Mouse (Mus musculus): Measurements from ENCODE around the gene Zfp28. TPM values are rescaled to one million over a fixed set of nuclear protein-coding genes. Genes with fewer than 3 reads are reported as not detected.

The Zfp28 gene
- polyA plus RNA-seq (2015; fragmentation: Nextera tagmentation; extraction: Ambion mirVana), result 3.8 and 5.4 TPM in 2 replicates

GRCm38 (mm10) chr7:6383044-6383455, at the start of gene Zfp28:
Zfp28 (plus strand) TSS chr7:6383295.

DNA sequence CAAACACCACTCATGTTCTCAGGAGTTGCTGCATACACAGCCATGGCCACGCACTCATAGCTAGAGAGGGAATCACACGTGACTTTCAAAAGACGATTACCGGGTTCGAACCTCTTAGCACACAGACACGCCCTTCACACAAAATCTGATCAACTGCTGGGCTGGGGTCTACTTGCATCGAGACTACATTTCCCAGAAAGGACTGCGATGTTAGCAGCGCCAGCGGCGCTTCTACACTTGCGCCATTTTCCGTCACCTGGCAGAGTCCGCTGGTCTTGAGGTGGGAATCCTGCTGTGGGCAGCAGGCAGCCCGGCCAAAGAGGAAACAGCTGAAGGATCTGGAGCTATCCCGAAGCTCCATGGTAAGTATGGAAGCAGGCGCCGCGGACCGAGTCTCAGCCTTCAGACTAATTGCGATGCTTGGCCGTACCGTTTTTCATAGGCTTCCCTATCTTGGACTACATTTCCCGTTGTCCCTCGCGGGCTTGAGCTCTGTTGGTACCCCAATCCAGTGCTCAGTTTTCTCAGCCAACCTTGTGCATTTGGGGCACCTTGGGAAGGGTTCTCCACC, 39.5 kb upstream of the Zfp28 start, which contains the start of gene Gm3854:
Gm3854 (plus strand) TSS at position 259 of the 571 bp plus-strand sequence.

GRCm38 (mm10) chr7:6363047-6363488, 20.0 kb upstream of the Zfp28 start, which contains the start of gene Zfp78:
Zfp78 (plus strand) TSS chr7:6363280.

DNA sequence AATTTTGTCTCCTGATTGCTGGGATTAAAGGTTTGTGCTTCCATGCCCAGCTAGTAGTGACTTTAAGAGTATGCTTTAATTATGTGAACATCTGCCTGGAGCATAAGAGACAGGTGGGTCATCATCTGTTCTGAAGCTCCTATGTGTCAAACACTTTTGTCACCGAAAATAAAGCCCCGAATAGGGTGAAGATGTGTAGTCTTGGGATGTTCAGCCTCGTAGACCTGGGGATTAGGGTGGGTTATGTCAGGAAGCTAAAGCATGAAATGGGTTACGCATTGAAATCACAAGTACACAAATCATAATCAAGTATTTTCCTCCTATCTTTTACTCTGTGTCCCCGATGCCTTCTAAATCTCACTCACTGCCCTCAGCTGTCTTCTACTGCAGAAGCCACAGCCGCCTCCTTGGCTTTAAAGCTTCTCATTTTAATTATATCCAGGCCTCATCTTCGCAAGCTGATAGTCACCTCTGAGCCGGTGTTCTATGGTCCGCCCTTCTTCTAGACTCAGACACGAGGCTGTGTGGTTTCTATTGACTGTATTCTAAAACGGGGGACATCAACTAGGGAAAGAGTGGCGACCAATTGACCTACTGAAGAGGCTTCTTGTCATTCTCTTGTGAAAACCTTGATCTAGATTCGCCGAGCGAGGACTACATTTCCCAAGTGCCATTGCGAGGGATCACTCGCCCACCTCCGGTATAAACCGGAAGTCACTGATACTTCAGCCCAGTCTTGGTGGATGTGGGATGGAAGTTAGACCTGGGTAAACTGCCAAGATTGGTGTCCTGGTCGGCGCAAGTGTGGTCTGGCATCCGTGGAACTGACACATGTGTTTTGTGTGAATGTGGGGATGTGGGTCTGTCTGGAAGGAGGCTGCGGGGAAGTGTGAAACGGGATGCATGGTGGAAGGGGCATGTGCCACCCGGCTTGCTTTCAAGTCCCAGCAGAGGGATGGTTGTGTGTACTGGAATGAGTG, 15.2 kb downstream of the Zfp28 start, which contains the start of gene Smim17:
Smim17 (plus strand) TSS at position 720 of the 980 bp plus-strand sequence.

DNA sequence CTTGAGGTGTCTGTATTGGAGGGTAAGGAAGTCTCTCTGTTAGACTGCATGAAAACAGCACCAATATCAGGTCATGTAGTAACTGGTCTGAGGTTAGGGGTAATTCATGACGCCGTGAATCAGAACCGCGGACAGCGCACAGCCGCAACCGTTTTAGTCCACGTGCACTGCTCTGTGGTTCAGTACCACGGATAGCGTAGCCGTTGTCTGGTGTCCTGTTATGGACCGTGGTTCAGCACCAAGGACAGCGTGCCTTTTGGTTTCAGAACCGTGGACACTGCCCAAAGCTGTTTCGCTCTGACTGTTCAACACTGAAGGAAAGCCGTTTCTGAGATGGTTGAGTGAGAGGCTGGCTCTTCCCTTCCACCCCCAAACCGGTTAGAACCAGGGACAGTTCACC, 26.9 kb downstream of the Zfp28 start, which contains the start of gene Gm20715:
Gm20715 (plus strand) TSS at position 235 of the 400 bp plus-strand sequence.

GRCm38 (mm10) chr7:6438388-6438787, 55.3 kb downstream of the Zfp28 start, which contains the start of gene Olfr1344:
Olfr1344 (plus strand) TSS chr7:6438688.

Other genes with a start within 250 kb of the Zfp28 start
- 32.0 and 38.8 TPM in 2 replicates for gene Zfp787, start 227.3 kb upstream of the Zfp28 start, polyA plus RNA-seq (2015; fragmentation: Nextera tagmentation; extraction: Ambion mirVana)
- gene Zfp444, start 211.1 kb upstream of the Zfp28 start, polyA plus RNA-seq (2015; fragmentation: Nextera tagmentation; extraction: Ambion mirVana), result 25.0 and 25.9 TPM in 2 replicates
- gene Galp, start 186.2 kb upstream of the Zfp28 start, polyA plus RNA-seq (2015; fragmentation: Nextera tagmentation; extraction: Ambion mirVana), result not detected in 2 replicates
- not detected in 2 replicates for gene Zscan5b, start 161.0 kb upstream of the Zfp28 start, polyA plus RNA-seq (2015; fragmentation: Nextera tagmentation; extraction: Ambion mirVana)
- gene Epp13, start 130.6 kb upstream of the Zfp28 start, polyA plus RNA-seq (2015; fragmentation: Nextera tagmentation; extraction: Ambion mirVana), result not detected in 2 replicates
- gene Zfp667, start 96.7 kb upstream of the Zfp28 start, polyA plus RNA-seq (2015; fragmentation: Nextera tagmentation; extraction: Ambion mirVana), result 9.9 and 10.7 TPM in 2 replicates
- gene Zfp583, start 52.0 kb upstream of the Zfp28 start, polyA plus RNA-seq (2015; fragmentation: Nextera tagmentation; extraction: Ambion mirVana), result 2.5 and 3.0 TPM in 2 replicates
- gene Gm3854, start 39.5 kb upstream of the Zfp28 start, polyA plus RNA-seq (2015; fragmentation: Nextera tagmentation; extraction: Ambion mirVana), result 0.17 and 0.56 TPM in 2 replicates
- gene Zfp78, start 20.0 kb upstream of the Zfp28 start, polyA plus RNA-seq (2015; fragmentation: Nextera tagmentation; extraction: Ambion mirVana), result 1.9 and 2.1 TPM in 2 replicates
- gene Smim17, start 15.4 kb downstream of the Zfp28 start, polyA plus RNA-seq (2015; fragmentation: Nextera tagmentation; extraction: Ambion mirVana), result not detected in 2 replicates
- not detected in 2 replicates for gene Gm20715, start 27.0 kb downstream of the Zfp28 start, polyA plus RNA-seq (2015; fragmentation: Nextera tagmentation; extraction: Ambion mirVana)
- gene Olfr1344, start 55.4 kb downstream of the Zfp28 start, polyA plus RNA-seq (2015; fragmentation: Nextera tagmentation; extraction: Ambion mirVana), result not detected in 2 replicates
- gene Olfr1336, start 72.9 kb downstream of the Zfp28 start, polyA plus RNA-seq (2015; fragmentation: Nextera tagmentation; extraction: Ambion mirVana), result not detected in 2 replicates
- gene Olfr1346, start 83.8 kb downstream of the Zfp28 start, polyA plus RNA-seq (2015; fragmentation: Nextera tagmentation; extraction: Ambion mirVana), result not detected in 2 replicates
- not detected in 2 replicates for gene Olfr5, start 103.6 kb downstream of the Zfp28 start, polyA plus RNA-seq (2015; fragmentation: Nextera tagmentation; extraction: Ambion mirVana)
- gene Olfr1347, start 116.5 kb downstream of the Zfp28 start, polyA plus RNA-seq (2015; fragmentation: Nextera tagmentation; extraction: Ambion mirVana), result not detected in 2 replicates
- gene Olfr1348, start 125.5 kb downstream of the Zfp28 start, polyA plus RNA-seq (2015; fragmentation: Nextera tagmentation; extraction: Ambion mirVana), result not detected in 2 replicates
- gene Olfr1349, start 139.7 kb downstream of the Zfp28 start, polyA plus RNA-seq (2015; fragmentation: Nextera tagmentation; extraction: Ambion mirVana), result not detected in 2 replicates
- not detected in 2 replicates for gene Olfr1350, start 181.5 kb downstream of the Zfp28 start, polyA plus RNA-seq (2015; fragmentation: Nextera tagmentation; extraction: Ambion mirVana)